Mouse (Mus musculus): ENCODE measurements around the gene Cbln4. TPM values are rescaled to one million over a fixed set of nuclear protein-coding genes. Genes with fewer than 3 reads are reported as not detected.

Gene Cbln4
- total and polyA plus RNA-seq, 3 experiments = not detected

GRCm38 (mm10) chr2:172025459-172026130, 17.7 kb downstream of the Cbln4 start:
- DNase-seq = no peak
- H3K79me2 ChIP-seq (replicated peaks; ENCODE audit: control insufficient read depth, insufficient read depth, low read length) = no peaks in the 10 kb centered on the region
- H3K27ac ChIP-seq = no peak overlapping the region
- no peak overlapping the region for H3K4me3 ChIP-seq
- no peaks in the 10 kb centered on the region for H3K36me3 ChIP-seq (ENCODE audit: control insufficient read depth, insufficient read depth, low read length)
- H3K27me3 ChIP-seq (ENCODE audit: control insufficient read depth, insufficient read depth, low read length) = no peaks in the 10 kb centered on the region
- TF ChIP-seq EP300 (IDR thresholded peaks at IDR 0.05; ENCODE audit: insufficient read depth, low read depth, low read length) (no peak), POLR2A (IDR thresholded peaks at IDR 0.05; ENCODE audit: insufficient read depth, low read depth, low read length) (no peak), CTCF (IDR thresholded peaks at IDR 0.05) (no peak)
- intact Hi-C loops (cut with DNase I) = no loop called here
- H3K9ac ChIP-seq (ENCODE audit: low read depth, low read length) = no peak overlapping the region
- WGBS = 70% methylated on average over 12 of the region's 12 CpGs
- H3K4me1 ChIP-seq (ENCODE audit: control insufficient read depth, insufficient read depth, low read length) = no peaks in the 10 kb centered on the region

GRCm38 (mm10) chr2:172006726-172007125, 36.5 kb downstream of the Cbln4 start:
- Histone ChIP-seq H3K9ac (ENCODE audit: low read depth, low read length) (no peak overlapping the region), H3K79me2 (replicated peaks; ENCODE audit: control insufficient read depth, insufficient read depth, low read length) (no peaks in the 10 kb centered on the region), H3K27me3 (ENCODE audit: control insufficient read depth, insufficient read depth, low read length) (no peaks in the 10 kb centered on the region), H3K27ac (no peak overlapping the region), H3K4me1 (ENCODE audit: control insufficient read depth, insufficient read depth, low read length) (no peaks in the 10 kb centered on the region), H3K4me3 (no peak overlapping the region), H3K36me3 (ENCODE audit: control insufficient read depth, insufficient read depth, low read length) (no peaks in the 10 kb centered on the region)
- intact Hi-C loops (cut with DNase I) = no loop called here
- DNase-seq = no peak
- 89% methylated on average over 9 of the region's 10 CpGs for WGBS
- TF ChIP-seq EP300 (IDR thresholded peaks at IDR 0.05; ENCODE audit: insufficient read depth, low read depth, low read length) (no peak), CTCF (IDR thresholded peaks at IDR 0.05) (no peak), POLR2A (IDR thresholded peaks at IDR 0.05; ENCODE audit: insufficient read depth, low read depth, low read length) (no peak)

- Histone ChIP-seq H3K27ac (no peak overlapping the region), H3K36me3 (ENCODE audit: control insufficient read depth, insufficient read depth, low read length) (no peaks in the 10 kb centered on the region), H3K79me2 (replicated peaks; ENCODE audit: control insufficient read depth, insufficient read depth, low read length) (no peaks in the 10 kb centered on the region), H3K27me3 (ENCODE audit: control insufficient read depth, insufficient read depth, low read length) (no peaks in the 10 kb centered on the region), H3K9ac (ENCODE audit: low read depth, low read length) (no peak overlapping the region), H3K4me1 (ENCODE audit: control insufficient read depth, insufficient read depth, low read length) (no peaks in the 10 kb centered on the region), H3K4me3 (no peak overlapping the region)
- intact Hi-C loops (cut with DNase I) = no loop called here
- DNase-seq = no peak
- 28% methylated on average over 7 of the region's 7 CpGs for WGBS
- TF ChIP-seq CTCF (IDR thresholded peaks at IDR 0.05) (no peak), POLR2A (IDR thresholded peaks at IDR 0.05; ENCODE audit: insufficient read depth, low read depth, low read length) (no peak), EP300 (IDR thresholded peaks at IDR 0.05; ENCODE audit: insufficient read depth, low read depth, low read length) (no peak)
These were observed 37.3 kb downstream of the Cbln4 start for GRCm38 (mm10) chr2:172005970-172006369.

GRCm38 (mm10) chr2:172004029-172004984, 39.0 kb downstream of the Cbln4 start:
- TF ChIP-seq CTCF (IDR thresholded peaks at IDR 0.05) (no peak), EP300 (IDR thresholded peaks at IDR 0.05; ENCODE audit: insufficient read depth, low read depth, low read length) (no peak), POLR2A (IDR thresholded peaks at IDR 0.05; ENCODE audit: insufficient read depth, low read depth, low read length) (no peak)
- Histone ChIP-seq H3K9ac (ENCODE audit: low read depth, low read length) (no peak overlapping the region), H3K79me2 (replicated peaks; ENCODE audit: control insufficient read depth, insufficient read depth, low read length) (no peaks in the 10 kb centered on the region), H3K36me3 (ENCODE audit: control insufficient read depth, insufficient read depth, low read length) (no peaks in the 10 kb centered on the region), H3K27ac (no peak overlapping the region), H3K4me1 (ENCODE audit: control insufficient read depth, insufficient read depth, low read length) (no peaks in the 10 kb centered on the region), H3K27me3 (ENCODE audit: control insufficient read depth, insufficient read depth, low read length) (no peaks in the 10 kb centered on the region), H3K4me3 (no peak overlapping the region)
- WGBS = 79% methylated on average over 21 of the region's 21 CpGs
- no peak for DNase-seq
- intact Hi-C loops (cut with DNase I) = no loop called here

- Histone ChIP-seq H3K9ac (ENCODE audit: low read depth, low read length) (no peak overlapping the region), H3K27ac (no peak overlapping the region), H3K36me3 (ENCODE audit: control insufficient read depth, insufficient read depth, low read length) (no peaks in the 10 kb centered on the region), H3K27me3 (ENCODE audit: control insufficient read depth, insufficient read depth, low read length) (no peaks in the 10 kb centered on the region), H3K4me3 (no peak overlapping the region), H3K79me2 (replicated peaks; ENCODE audit: control insufficient read depth, insufficient read depth, low read length) (no peaks in the 10 kb centered on the region), H3K4me1 (ENCODE audit: control insufficient read depth, insufficient read depth, low read length) (no peaks in the 10 kb centered on the region)
- TF ChIP-seq EP300 (IDR thresholded peaks at IDR 0.05; ENCODE audit: insufficient read depth, low read depth, low read length) = no peak
- TF ChIP-seq POLR2A (IDR thresholded peaks at IDR 0.05; ENCODE audit: insufficient read depth, low read depth, low read length) = no peak
- no peak for TF ChIP-seq CTCF (IDR thresholded peaks at IDR 0.05)
- WGBS = 34% methylated on average over 6 of the region's 6 CpGs
- no peak for DNase-seq
- intact Hi-C loops (cut with DNase I) = no loop called here
These were observed 46.1 kb downstream of the Cbln4 start for GRCm38 (mm10) chr2:171996979-171997686.

All from heart, adult 2 months (tissue).